Mouse (Mus musculus) stomach, postnatal 0 days (tissue): ENCODE data around the gene Dact2.

Experiments
- CTCF ChIP-seq: IDR thresholded peaks from 2 replicates; pipeline ENCODE4 v1.5.1; 2016; ENCODE audit warnings: antibody characterized with exemption, low read depth, mild to moderate bottlenecking, moderate library complexity
- EP300 ChIP-seq: optimal IDR thresholded peaks from 2 replicates; pipeline ENCODE3; 2016; ENCODE audit warnings: antibody characterized with exemption

GRCm38 (mm10) chr17:14174401-14174800 lies 29.7 kb downstream of the Dact2 start:
- TF ChIP-seq CTCF (no peak), EP300 (no peak)
